Mouse (Mus musculus) MEL (cell line): ENCODE results near the gene Moxd2.

Source experiments
- CTCF ChIP-seq, 3 experiments: IDR thresholded peaks in 2 of 3; conservative IDR thresholded peaks in 1 of 3; 2 replicates each; pipeline ENCODE4 v1.5.1; 2011 to 2012; ENCODE audit warnings: low read length in 3 of 3, low read depth in 2 of 3, mild to moderate bottlenecking in 2 of 3, improper control_type of control experiment in 1 of 3, inconsistent platforms in 1 of 3, mixed read lengths in 1 of 3, moderate library complexity in 1 of 3; ENCODE audit not compliant: control insufficient read depth in 1 of 3, insufficient read depth in 1 of 3, poor library complexity in 1 of 3, severe bottlenecking in 1 of 3
- EP300 ChIP-seq, 2 experiments: IDR thresholded peaks; 2 replicates each; pipeline ENCODE4 v1.6.1; 2011; ENCODE audit warnings: improper control_type of control experiment in 2 of 2, low read length in 2 of 2, low read depth in 1 of 2, mild to moderate bottlenecking in 1 of 2
- GATA1 ChIP-seq: IDR thresholded peaks from 2 replicates; pipeline ENCODE4 v1.6.1; 2011; ENCODE audit warnings: low read depth, low read length, improper control_type of control experiment
- HCFC1 ChIP-seq: IDR thresholded peaks from 2 replicates; pipeline ENCODE4 v1.6.1; 2012; ENCODE audit warnings: low read depth, mild to moderate bottlenecking, inconsistent platforms, low read length, improper control_type of control experiment, moderate library complexity
- MAFK ChIP-seq: IDR thresholded peaks from 2 replicates; pipeline ENCODE4 v1.6.1; 2011; ENCODE audit warnings: low read depth, mild to moderate bottlenecking, low read length, improper control_type of control experiment, borderline replicate concordance
- MAX ChIP-seq: IDR thresholded peaks from 2 replicates; pipeline ENCODE4 v1.6.1; 2011; ENCODE audit warnings: low read length, improper control_type of control experiment
- MAZ ChIP-seq: IDR thresholded peaks from 2 replicates; pipeline ENCODE4 v1.6.1; 2012; ENCODE audit warnings: low read depth, mild to moderate bottlenecking, inconsistent platforms, low read length, improper control_type of control experiment
- POLR2A ChIP-seq, 2 experiments: IDR thresholded peaks; 2 replicates each; pipeline ENCODE4 v1.6.1; 2011 to 2012; ENCODE audit warnings: low read length in 2 of 2, mild to moderate bottlenecking in 2 of 2, control low read depth in 1 of 2, improper control_type of control experiment in 1 of 2, low read depth in 1 of 2, moderate library complexity in 1 of 2; ENCODE audit not compliant: control insufficient read depth in 1 of 2, insufficient read depth in 1 of 2, poor library complexity in 1 of 2
- POLR2AphosphoS2 ChIP-seq: IDR thresholded peaks from 2 replicates; pipeline ENCODE4 v1.6.1; 2011; ENCODE audit warnings: low read length, improper control_type of control experiment
- ZC3H11A ChIP-seq: IDR thresholded peaks from 2 replicates; pipeline ENCODE4 v1.6.1; 2012; ENCODE audit warnings: low read depth, mild to moderate bottlenecking, inconsistent platforms, low read length, improper control_type of control experiment

- TF ChIP-seq HCFC1 (no peak), POLR2A (IDR thresholded peaks at IDR 0.05; ENCODE audit: control insufficient read depth in 1 of 2, insufficient read depth in 1 of 2, low read depth in 1 of 2, low read length in 2 of 2, poor library complexity in 1 of 2) (no peak), POLR2AphosphoS2 (no peak), MAFK (no peak), GATA1 (no peak), CTCF (IDR thresholded peaks at IDR 0.05 in 2 of 3, conservative IDR thresholded peaks at IDR 0.05 in 1 of 3; ENCODE audit: control insufficient read depth in 1 of 3, insufficient read depth in 1 of 3, low read depth in 2 of 3, low read length in 3 of 3, poor library complexity in 1 of 3, severe bottlenecking in 1 of 3) (peak; percentile 25 to 44 (median 36); a peak in 5 of 6 replicates), EP300 (IDR thresholded peaks at IDR 0.05; ENCODE audit: low read depth in 1 of 2, low read length in 2 of 2) (no peak), MAX (no peak), MAZ (no peak), ZC3H11A (no peak)
Measured at GRCm38 (mm10) chr6:40893577-40893976, 6.3 kb upstream of the Moxd2 start.
